Mouse (Mus musculus): ENCODE measurements around the gene Ubtf. TPM values are rescaled to one million over a fixed set of nuclear protein-coding genes. Genes with fewer than 3 reads are reported as not detected.

Ubtf gene
- total RNA-seq, 2 experiments from 2014 or later, result 22.4 to 82.8 TPM

- no peak for ATAC-seq (ENCODE audit: poor library complexity, severe bottlenecking)
Measured at GRCm38 (mm10) chr11:102268520-102269244, 50.9 kb downstream of the Ubtf start, which contains the start of gene Asb16. TSS of gene Asb16 (plus strand) at chr11:102268743.

- peak; percentile 87 for ATAC-seq (ENCODE audit: poor library complexity, severe bottlenecking)
Measured at GRCm38 (mm10) chr11:102267480-102267879, 52.1 kb downstream of the Ubtf start.

GRCm38 (mm10) chr11:102266631-102267355 is 52.7 kb downstream of the Ubtf start:
- no peak for ATAC-seq (ENCODE audit: poor library complexity, severe bottlenecking)

GRCm38 (mm10) chr11:102265816-102266215 is 53.7 kb downstream of the Ubtf start:
- ATAC-seq (ENCODE audit: poor library complexity, severe bottlenecking), result no peak

GRCm38 (mm10) chr11:102263211-102263610 is 56.3 kb downstream of the Ubtf start:
- no peak for ATAC-seq (ENCODE audit: poor library complexity, severe bottlenecking)

GRCm38 (mm10) chr11:102258521-102258920 is 61.0 kb downstream of the Ubtf start:
- no peak for ATAC-seq (ENCODE audit: poor library complexity, severe bottlenecking)

- no peak for ATAC-seq (ENCODE audit: poor library complexity, severe bottlenecking)
Measured at GRCm38 (mm10) chr11:102258095-102258494, 61.4 kb downstream of the Ubtf start.

- no peak for ATAC-seq (ENCODE audit: poor library complexity, severe bottlenecking)
Measured at GRCm38 (mm10) chr11:102257514-102257913, 62.0 kb downstream of the Ubtf start.

Other genes with a start within 250 kb of the Ubtf start
- 0.02 and 0.57 TPM in 2 replicates for gene Mpp2, start 231.2 kb downstream of the Ubtf start, total RNA-seq (2015)
- 0.11 TPM in 1 of 2 replicates, not detected in the other for gene Mpp2, start 231.2 kb downstream of the Ubtf start, total RNA-seq (2017)
- not detected in 2 replicates for gene Ppy, start 218.4 kb downstream of the Ubtf start, total RNA-seq (2015)
- not detected in 2 replicates for gene Ppy, start 218.4 kb downstream of the Ubtf start, total RNA-seq (2017)
- not detected in 2 replicates for gene Pyy, start 211.9 kb downstream of the Ubtf start, total RNA-seq (2015)
- not detected in 2 replicates for gene Pyy, start 211.9 kb downstream of the Ubtf start, total RNA-seq (2017)
- not detected in 2 replicates for gene Nags, start 174.2 kb downstream of the Ubtf start, total RNA-seq (2015)
- not detected in 2 replicates for gene Nags, start 174.2 kb downstream of the Ubtf start, total RNA-seq (2017)
- 7.9 and 8.4 TPM in 2 replicates for gene Tmem101, start 163.3 kb downstream of the Ubtf start, total RNA-seq (2015)
- gene Tmem101, start 163.3 kb downstream of the Ubtf start, total RNA-seq (2017), result 12.5 and 16.3 TPM in 2 replicates
- gene Lsm12, start 134.4 kb downstream of the Ubtf start, total RNA-seq (2015), result 81.3 and 83.9 TPM in 2 replicates
- 43.0 and 46.5 TPM in 2 replicates for gene Lsm12, start 134.4 kb downstream of the Ubtf start, total RNA-seq (2017)
- 23.4 and 23.8 TPM in 2 replicates for gene G6pc3, start 130.1 kb downstream of the Ubtf start, total RNA-seq (2015)
- 14.7 and 19.1 TPM in 2 replicates for gene G6pc3, start 130.1 kb downstream of the Ubtf start, total RNA-seq (2017)
- 35.0 and 47.6 TPM in 2 replicates for gene Hdac5, start 89.6 kb downstream of the Ubtf start, total RNA-seq (2015)
- 36.2 and 36.5 TPM in 2 replicates for gene Hdac5, start 89.6 kb downstream of the Ubtf start, total RNA-seq (2017)
- gene BC030867, start 70.9 kb downstream of the Ubtf start, total RNA-seq (2015), result 8.7 and 12.8 TPM in 2 replicates
- 4.6 and 5.0 TPM in 2 replicates for gene BC030867, start 70.9 kb downstream of the Ubtf start, total RNA-seq (2017)
- gene Asb16, start 51.0 kb downstream of the Ubtf start, total RNA-seq (2015), result 0.04 TPM in 1 of 2 replicates, not detected in the other
- gene Asb16, start 51.0 kb downstream of the Ubtf start, total RNA-seq (2017), result not detected in 2 replicates
- gene Tmub2, start 34.8 kb downstream of the Ubtf start, total RNA-seq (2015), result 20.8 and 22.0 TPM in 2 replicates
- gene Tmub2, start 34.8 kb downstream of the Ubtf start, total RNA-seq (2017), result 27.0 and 27.5 TPM in 2 replicates
- 24.9 and 26.9 TPM in 2 replicates for gene Atxn7l3, start 23.1 kb downstream of the Ubtf start, total RNA-seq (2015)
- gene Atxn7l3, start 23.1 kb downstream of the Ubtf start, total RNA-seq (2017), result 25.5 and 25.7 TPM in 2 replicates
- gene Slc4a1, start 46.5 kb upstream of the Ubtf start, total RNA-seq (2015), result 3.3 and 8.2 TPM in 2 replicates
- gene Slc4a1, start 46.5 kb upstream of the Ubtf start, total RNA-seq (2017), result 3.3 and 7.2 TPM in 2 replicates
- gene Rundc3a, start 73.7 kb upstream of the Ubtf start, total RNA-seq (2015), result not detected in 2 replicates
- gene Rundc3a, start 73.7 kb upstream of the Ubtf start, total RNA-seq (2017), result not detected in 2 replicates
- 41.5 and 47.5 TPM in 2 replicates for gene Slc25a39, start 88.2 kb upstream of the Ubtf start, total RNA-seq (2015)
- 20.5 and 22.8 TPM in 2 replicates for gene Slc25a39, start 88.2 kb upstream of the Ubtf start, total RNA-seq (2017)
- gene Grn, start 110.6 kb upstream of the Ubtf start, total RNA-seq (2015), result 509 and 566 TPM in 2 replicates
- 201 and 225 TPM in 2 replicates for gene Grn, start 110.6 kb upstream of the Ubtf start, total RNA-seq (2017)
- gene Fam171a2, start 127.9 kb upstream of the Ubtf start, total RNA-seq (2015), result 0.09 TPM in 1 of 2 replicates, not detected in the other
- not detected in 2 replicates for gene Fam171a2, start 127.9 kb upstream of the Ubtf start, total RNA-seq (2017)
- gene Itga2b, start 150.4 kb upstream of the Ubtf start, total RNA-seq (2015), result 13.2 and 16.0 TPM in 2 replicates
- gene Itga2b, start 150.4 kb upstream of the Ubtf start, total RNA-seq (2017), result 13.2 and 17.9 TPM in 2 replicates
- gene Gpatch8, start 236.7 kb upstream of the Ubtf start, total RNA-seq (2015), result 18.9 and 19.8 TPM in 2 replicates
- gene Gpatch8, start 236.7 kb upstream of the Ubtf start, total RNA-seq (2017), result 21.3 and 31.3 TPM in 2 replicates

Measured in megakaryocyte, adult 5-6 weeks (primary cell).